Mouse (Mus musculus): ENCODE data around the gene Clec2e. TPM values are rescaled to one million over a fixed set of nuclear protein-coding genes. Genes with fewer than 3 reads are reported as not detected.
"Not testable (repeated sequence)": the region's sequence is repeated elsewhere in the genome, so short reads cannot be mapped to it uniquely, and the experiment has no call there.

The Clec2e gene
- not detected for total RNA-seq (2021)

DNA sequence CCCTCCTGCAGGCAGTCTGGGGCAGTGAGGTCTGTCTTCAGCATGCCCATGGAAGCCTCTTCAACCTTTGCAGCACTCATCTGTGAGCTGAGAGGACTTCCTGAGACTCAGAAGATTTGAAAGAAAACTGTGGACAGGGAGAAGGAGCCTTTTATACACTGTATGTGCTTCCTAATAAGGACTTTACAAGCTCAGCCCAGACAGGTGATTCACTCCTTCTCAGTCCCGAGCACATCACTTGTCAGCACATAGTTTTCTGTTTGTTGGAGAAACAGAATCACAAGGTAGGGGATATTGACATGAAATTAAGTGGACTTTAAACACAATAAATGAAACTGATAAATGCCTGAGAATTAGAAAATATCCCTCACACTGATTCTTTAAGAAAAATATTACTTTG is at the start of gene Clec2e:
TSS of gene Clec2e (minus strand) at position 120 of the 400 bp plus-strand sequence.
- not testable (repeated sequence) for DNase-seq

DNA sequence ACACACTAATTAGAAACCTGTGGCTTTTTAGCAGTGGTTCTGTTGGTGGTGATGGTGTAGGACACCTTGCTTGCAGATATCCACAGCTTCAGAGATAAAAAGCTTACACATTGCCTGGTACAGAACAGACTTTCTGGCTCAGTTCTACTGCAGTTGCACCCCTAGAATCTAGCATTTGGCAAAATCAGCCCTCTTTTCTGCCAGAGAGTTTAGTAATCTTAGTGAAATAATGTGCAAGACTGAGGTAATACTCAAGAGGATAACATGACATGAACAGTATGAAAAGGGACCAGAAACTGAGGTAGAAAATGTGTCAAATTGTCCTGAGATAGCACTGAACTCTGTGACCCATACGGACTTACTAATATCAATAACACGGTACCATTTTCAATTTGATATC is 46.1 kb upstream of the Clec2e start:
- no peak for DNase-seq

DNA sequence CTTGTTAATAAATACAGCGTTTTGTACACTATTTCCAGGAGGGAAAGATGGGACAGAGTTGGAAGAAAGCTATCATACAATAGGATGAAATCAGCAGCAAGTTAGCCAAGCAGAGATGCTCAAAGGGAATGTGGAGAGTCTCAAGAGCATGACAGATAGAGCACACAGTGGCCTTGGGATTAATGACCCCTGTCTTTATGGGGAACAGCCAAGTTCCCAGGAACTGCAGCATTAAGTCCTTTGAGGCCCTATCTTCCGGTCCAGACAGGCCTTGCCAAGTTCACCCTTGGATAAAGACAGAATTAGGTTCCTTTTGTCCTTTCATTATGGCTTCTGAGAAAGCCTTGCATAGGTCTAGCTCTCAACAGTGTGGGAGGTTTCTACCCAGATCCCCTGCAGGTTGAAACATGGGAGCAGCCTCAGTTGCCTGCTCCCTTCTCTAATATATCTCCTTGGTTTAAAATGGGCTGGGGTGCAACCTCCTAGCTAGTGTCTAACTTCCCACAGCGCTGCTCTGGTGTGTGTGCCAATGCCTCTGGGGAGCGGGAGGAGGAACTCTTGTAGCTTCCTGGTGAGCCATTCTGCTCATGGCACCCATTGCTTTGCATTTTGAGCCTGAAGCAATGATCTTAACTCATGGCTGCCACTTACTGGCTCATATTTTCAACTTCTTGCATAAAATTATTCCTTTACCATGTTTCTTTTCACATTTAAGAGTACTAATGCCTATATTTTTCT is 32.1 kb upstream of the Clec2e start:
- DNase-seq = no peak

DNA sequence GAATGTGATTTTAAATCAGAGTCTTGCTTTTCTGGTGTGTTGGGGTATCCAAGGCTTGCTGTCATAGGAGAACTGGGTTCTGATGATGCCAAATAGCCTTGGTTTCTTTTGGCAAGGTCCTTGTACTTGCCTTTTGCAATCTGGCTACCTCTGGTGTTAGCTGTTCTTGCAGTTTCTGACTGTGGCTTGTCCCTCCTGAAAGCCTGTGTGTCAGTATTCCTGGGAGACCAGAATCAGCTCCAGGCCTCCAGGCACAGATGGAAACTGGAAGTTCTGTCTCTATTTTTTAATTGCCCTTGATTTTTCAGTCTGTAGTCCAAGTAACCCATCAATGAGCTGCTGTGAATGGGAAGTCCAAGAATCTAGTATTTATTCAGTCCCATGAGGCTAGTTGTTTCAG is 26.1 kb upstream of the Clec2e start:
- no peak for DNase-seq

DNA sequence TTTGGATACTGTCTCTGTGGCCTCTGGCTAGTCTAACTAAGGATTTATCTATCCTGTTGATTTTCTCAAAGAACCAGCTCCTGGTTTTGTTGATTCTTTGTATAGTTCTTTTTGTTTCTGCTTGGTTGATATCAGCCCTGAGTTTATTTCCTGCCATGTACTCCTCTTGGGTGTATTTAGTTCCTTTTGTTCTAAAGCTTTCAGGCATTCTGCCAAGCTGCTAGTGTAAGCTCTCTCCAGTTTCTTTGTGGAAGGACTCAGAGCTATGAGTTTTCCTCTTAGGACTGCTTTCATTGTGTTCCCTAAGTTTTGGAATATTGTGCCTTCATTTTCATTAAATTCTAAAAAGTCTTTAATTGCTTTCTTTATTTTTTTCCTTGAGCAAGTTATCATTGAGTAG is 23.8 kb upstream of the Clec2e start:
- DNase-seq = not testable (repeated sequence)

DNA sequence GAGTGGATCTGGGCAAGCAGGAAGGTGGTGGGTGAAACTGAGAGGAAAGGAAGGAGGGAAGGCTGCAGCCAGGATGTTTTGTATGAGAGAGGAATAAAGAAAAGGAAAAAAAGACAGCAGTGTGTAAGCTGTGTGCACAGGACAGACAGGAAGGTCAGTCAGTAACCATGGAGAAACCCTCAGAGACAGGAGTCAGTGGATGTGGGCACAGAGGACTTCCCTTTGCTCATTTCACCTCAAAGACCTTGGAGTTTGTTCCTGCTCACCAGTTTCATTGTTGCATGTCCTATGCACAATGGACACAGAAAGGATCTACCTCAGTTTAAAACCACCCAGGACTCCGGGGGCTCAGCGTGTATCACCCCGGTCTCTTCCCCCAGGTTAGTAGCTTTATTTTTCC is 15.5 kb upstream of the Clec2e start:
- DNase-seq = no peak

DNA sequence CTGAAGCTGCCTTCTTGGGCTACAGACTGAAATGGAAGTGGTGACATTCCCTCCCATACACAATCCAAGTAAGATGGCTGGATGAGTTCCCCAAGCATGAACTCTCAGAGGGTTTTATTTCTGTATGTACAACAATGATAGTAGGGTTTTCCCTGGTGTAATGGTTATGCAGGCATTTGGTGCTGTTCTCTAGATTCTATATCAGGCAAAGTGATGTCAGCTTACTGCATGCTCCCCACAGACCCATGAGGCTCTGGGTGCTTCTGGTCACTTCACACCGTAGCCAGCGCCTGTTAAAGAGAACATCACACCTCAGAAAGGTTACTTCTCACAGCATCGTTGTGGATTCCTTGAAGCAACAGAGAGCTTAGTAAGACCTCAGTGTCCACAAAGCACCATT is 13.5 kb upstream of the Clec2e start:
- DNase-seq = not testable (repeated sequence)

DNA sequence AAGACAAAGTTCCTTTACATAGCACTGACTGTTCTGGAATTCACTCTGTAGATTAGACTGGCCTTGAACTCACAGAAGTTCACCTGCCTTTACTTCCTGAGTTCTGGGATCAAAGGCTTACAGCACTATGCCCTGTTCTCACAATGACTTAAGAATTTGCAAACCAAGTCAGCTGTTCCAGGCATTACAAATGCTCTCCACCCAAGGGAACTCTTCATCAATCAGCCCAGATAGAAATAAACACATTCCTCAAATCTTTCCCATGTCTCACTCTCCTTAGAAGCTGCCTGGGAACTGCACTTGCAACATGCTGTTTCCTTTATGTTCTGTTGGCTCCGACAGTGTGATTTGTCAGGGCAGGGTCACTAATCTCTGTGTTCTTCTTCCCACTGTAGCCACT is 13.1 kb upstream of the Clec2e start:
- DNase-seq = no peak

DNA sequence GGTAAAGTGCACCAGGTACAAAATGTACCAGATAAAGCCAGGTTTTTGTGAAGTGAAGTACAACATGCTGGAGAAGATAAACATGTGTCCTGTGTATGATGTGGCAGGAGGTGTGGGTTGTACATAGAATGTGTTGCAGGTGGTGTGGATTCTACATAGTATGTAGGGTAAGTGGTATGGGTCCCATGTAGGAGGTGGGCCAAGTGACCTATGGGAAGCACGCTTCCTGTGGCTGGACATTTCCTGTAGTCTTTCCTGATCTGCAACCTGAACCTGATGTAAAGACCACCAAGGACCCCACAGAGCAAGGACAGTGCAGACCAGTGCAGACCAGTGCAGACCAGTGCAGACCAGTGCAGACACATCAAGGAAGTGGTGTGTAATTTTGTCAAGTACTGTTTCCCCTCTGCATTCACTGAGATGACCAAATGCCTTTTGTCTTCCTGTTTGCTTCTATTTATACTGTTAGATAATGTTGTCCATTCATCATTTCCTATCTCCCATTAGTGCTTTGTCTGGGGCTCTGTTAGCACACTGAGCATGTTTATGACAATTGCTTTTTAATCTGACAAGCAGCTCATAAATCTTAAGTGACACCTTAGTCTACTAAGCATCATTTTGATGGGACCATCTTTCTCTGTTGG is 12.4 kb upstream of the Clec2e start:
- no peak for DNase-seq

DNA sequence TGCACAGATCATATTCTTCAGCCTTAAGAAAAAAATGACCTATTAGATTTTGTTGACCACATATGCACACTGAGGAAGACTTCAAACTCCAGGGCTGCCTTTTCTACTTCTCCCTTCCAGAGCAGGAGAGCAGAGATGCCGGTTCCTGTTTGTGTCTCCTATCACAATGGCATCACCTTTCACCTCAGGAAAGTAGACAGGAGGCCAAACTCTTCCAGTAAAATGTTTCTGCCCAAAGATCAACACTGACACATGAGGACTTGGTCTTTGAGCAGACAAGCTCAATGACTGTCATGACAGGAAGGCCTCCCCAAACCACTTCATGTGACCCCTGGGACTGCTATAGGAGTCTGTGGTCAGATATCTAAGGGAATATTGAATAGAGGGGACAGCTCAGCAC is 11.8 kb upstream of the Clec2e start:
- no peak for DNase-seq

DNA sequence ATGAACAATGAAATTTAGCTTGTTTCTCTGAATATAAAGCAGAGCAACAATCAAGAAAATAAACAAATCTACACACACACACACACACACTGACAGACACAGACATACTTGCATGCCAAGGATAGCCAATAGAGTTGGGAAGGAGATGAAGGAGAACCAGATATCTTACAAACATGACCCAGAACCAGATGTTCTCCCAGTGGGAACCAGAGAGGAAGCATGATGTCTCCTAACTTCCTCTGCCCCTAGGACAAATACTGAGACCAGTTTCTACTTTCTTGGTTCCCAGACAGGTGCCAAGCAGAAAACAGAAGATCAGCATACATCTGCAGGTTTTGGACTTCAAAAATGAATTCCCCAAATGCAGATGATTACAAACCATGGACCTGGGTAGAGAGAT is 7.2 kb upstream of the Clec2e start:
- DNase-seq = no peak

DNA sequence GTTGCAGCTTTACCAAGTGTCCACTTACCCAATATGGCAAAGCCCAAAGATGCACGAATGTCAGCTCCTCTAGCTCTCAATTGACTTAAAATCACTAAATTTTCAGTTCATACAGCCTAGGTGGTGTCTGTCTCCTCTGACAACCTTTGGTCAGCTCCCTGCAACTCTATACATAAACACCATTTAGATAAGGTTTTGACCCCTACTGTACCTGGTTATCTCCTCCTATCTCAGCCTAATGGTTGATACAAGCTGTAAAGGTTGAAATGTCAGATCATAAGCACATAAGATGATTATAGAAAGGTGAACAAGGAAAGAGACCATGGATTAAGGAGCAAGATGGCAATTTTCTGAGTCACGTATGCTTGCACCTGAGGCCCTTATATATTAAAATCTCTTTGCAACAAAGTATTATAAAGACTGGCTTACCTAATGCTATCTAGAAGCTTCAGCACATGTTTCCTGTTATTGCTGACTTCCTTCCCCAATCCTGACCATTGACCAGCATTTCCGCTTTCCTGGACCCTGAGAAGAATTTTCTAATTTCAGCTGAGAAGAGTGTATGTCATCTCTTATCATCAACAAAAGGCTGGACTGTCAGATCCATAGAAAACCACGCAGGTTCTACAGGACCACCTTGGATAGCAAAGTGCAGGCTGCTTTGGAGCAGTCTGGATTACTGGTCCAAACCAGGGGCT is 2.3 kb upstream of the Clec2e start:
- no peak for DNase-seq

DNA sequence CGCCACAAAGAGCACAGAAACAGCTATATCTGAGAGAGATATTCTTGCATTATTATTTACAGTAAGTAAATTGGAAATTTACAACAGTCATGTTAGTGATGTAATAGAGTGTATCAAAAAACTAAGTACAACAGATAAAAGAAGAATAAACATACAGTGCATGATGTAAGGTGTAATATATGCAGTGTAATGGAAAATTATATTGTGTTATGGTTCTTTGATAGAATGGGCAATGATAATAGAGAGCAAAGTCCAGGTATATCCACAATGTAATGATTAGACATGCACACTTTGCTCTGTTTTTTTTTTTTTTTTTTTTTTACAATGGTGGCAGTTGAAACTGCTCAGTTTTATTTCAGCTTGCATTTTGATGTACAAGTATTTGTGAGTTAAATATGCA is 891 bp upstream of the Clec2e start:
- DNase-seq = no peak

DNA sequence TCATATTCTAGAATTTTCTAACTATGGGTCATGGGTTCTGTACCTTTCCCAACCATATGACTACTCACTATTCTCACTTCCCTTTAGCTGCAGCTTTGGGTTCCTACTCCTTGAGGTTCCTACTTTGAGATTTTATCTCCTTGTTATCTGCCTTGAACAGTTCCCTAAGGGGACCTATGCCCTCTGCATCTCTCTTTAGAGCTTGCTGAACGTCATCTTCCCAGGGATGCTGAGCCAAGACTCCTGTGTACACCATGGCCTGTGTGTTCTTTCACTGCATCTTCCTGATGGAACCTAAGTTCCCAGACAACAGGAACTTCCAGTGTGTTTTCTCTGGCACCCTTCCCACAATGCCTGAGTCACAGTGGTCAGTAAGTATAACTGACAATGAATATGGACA is 2.8 kb downstream of the Clec2e start:
- no peak for DNase-seq

DNA sequence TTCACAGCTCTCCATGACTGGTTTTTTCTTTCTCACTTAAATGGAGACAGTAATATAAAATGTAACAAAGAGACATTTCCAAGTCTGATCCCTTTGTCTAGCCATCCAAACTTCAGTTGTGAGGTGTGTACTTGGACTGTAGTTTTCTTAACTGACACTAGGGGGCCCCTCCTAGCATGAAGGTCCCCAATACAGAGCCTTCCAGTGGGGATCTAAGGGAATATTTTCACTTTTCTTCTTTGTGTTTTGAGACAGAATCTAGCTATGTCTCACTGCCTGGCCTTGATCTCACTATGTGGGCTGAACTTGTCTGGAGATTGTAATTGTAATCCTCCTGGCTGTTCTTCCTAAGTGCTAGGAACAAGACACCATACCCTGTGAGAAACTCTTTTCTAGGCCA is 5.5 kb downstream of the Clec2e start:
- no peak for DNase-seq

DNA sequence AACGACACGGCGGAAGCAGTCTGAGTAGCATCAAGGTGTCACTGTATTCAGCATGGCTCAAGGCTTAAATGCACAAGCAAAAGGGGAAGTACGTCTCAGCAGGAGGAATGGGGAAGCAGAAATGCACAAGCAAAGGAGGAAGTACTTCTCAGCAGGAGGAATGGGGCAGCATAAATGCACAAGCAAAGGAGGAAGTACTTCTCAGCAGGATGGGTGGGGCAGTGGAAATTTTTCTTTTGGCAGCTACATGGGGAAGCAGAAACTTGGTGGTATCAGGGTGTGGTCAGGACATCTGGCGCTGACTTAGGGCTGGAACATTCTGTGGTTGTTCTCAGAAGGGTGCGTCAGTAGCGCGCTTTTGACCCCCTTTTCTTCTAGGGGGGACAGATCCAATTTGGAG is 12.1 kb downstream of the Clec2e start:
- not testable (repeated sequence) for DNase-seq

DNA sequence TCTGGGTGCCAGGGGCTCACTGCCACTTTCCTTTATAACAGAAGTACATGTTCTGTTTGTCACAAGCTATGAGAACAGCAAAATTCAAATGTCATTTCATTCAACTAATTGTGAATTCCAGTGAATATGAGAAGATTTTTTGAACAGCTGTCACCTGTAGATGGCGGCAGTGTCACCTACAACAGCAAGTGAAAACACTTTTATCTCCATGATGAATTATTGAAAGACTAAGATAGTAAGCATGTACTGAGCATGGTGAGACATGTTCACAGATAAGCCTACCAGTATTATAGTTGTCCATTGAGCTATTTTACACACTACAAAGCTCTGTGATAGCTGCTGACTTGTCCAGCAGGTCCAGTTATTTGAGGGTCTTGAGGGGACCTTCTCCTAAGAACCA is 12.6 kb downstream of the Clec2e start:
- no peak for DNase-seq

DNA sequence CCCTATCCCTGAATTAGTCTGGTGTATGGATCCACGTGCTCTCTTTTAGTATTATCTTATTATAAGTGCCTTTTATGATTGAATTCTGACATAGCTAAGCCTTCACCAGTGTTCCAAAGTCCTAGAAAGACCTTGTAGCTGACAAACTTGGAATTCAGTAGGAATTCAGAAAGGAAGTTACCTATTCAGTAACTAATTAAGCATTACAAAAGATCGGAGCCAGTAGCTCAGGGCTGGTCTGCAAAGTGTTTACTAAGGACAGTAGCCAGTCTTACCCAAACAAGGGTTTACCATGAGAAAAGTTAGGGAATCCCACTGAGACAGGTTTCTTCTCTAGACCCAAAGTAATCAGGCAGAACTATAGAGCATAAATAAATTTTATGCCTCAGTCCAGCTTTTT is 14.7 kb downstream of the Clec2e start:
- DNase-seq = not testable (repeated sequence)

DNA sequence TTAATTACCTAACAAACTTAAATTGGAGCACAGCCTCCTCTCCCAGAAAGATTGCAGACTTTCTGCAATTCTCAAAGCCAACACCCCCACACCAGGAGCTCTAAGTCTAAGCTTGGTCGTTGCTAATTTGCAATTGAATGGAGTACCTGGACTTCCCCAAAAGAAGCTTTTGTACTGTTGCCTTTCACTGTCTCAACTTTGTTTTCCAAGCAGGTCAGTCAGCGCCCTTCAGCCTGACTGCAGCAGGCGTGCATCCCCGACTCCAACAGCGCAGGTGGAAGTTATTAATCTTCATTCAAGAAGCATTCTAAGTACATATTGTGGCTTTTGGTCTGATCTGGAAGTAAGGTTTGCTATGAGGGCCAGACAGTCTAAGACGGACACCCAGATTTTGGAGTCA is 15.6 kb downstream of the Clec2e start:
- no peak for DNase-seq

DNA sequence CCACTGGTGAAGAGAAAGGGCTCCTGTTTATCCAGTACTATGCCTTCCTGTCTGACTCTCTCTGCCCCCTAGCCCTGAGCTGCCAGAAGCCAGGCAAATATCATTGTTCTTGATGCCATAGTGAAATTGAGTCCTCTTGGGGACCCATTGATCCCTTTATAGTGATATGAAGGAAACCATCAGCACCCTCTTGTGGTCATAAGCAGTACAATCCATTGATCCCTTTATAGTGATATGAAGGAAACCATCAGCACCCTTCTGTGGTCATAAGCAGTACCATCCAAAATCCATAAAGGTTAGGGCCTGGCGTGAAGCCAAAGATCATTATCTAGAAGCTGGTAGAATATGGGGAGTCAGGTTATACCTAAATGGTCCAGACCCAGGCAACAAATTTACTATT is 33.7 kb downstream of the Clec2e start:
- DNase-seq = peak in 1 of 2 experiments; percentile 20

DNA sequence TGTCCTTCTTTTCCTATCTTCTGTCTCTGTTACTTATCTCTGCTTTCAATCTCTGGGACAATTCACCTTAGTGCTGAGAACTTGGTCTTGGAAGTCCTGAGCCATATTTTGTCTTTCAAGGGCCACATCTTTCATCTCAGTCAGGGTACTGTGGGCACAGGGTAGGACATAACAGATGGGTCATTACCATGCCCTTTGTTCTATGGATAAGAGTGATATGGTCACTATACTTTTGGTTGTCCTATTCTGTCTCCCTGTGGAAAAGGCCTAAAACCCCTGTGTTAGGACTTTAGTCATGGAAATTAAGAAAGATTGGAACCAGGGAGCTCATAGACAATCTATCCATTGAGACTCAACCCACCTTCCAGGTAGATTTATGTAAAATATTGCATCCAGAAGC is 34.2 kb downstream of the Clec2e start:
- no peak for DNase-seq

DNA sequence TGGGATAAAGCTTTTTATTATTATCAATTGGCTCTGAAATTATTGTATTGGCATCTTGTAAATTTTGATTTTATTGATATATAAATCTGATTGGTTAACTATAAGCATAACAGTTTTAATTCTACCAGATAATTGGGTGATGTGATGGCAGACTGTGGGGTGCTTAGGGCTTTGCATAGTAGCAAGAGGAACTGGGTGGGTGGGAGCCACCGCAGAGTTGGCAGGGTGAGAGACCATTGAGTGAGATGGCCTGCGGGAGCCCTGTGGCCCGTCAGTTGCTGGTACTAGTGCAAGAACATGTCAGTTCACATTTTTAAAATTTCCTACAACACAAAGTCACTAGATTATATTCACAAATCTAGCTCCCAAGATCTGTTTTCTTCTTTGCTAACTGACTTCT is 34.9 kb downstream of the Clec2e start:
- no peak for DNase-seq

DNA sequence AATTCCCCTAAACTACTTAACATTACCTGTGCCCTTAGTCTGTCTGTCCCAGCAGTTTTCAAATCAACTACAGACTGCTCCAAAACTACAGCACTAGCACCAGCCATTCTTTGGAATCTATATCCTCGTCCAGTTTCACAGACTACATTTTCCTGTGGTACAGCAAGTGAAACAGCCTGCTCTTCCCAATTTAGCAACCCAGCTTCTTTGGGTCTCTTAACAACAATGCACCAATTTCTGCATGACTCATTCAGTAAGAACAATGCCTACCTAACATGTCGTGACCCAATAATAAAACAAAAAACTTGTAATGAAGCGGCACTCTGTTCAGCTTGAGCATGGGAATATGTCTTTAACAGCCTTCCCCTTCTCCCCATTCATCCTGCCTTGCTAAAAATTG is 35.3 kb downstream of the Clec2e start:
- no peak for DNase-seq

DNA sequence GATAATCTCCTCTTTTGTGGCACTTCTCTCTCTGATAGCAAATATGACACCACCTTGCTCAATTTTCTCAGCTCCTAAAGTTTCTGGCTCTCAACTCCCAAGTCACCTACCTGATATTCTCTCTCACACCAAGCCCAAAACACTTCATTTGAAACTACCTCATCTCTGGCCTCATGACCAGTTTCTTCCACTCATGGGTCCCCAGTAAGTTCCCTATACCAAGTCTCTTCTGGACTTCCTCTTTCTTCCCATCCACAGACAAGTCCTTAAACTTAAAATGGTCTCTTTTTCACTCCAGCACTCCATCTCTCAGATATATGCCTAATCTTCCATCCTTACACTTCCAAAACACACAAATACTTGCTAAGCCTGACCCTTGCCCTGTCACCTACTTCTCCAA is 42.7 kb downstream of the Clec2e start:
- no peak for DNase-seq

Data from layer of hippocampus, postnatal 36 days (tissue).